Mouse (Mus musculus): ENCODE results near the gene Ttc37. TPM values are rescaled to one million over a fixed set of nuclear protein-coding genes. Genes with fewer than 3 reads are reported as not detected.

The Ttc37 gene
- total RNA-seq, 2 experiments from 2014 or later: 17.1 to 19.8 TPM

GRCm38 (mm10) chr13:76141117-76141808 lies 42.7 kb downstream of the Ttc37 start:
- intact Hi-C loops (cut with DNase I): no loop called here
- DNase-seq (ENCODE audit: low spot score in 2 of 2): no peak

- intact Hi-C loops (cut with DNase I): no loop called here
- no peak for DNase-seq (ENCODE audit: low spot score in 2 of 2)
Measured at GRCm38 (mm10) chr13:76150483-76150882, 51.9 kb downstream of the Ttc37 start.

- intact Hi-C loops (cut with DNase I): no loop called here
Measured at GRCm38 (mm10) chr13:76157099-76157498, 58.6 kb downstream of the Ttc37 start.

GRCm38 (mm10) chr13:76157508-76157907 lies 59.0 kb downstream of the Ttc37 start:
- intact Hi-C loops (cut with DNase I): no loop called here
- DNase-seq (ENCODE audit: low spot score in 2 of 2): no peak

More at GRCm38 (mm10) chr13:76157099-76157498, 58.6 kb downstream of the Ttc37 start:
- DNase-seq (ENCODE audit: low spot score in 2 of 2): no peak

DNA sequence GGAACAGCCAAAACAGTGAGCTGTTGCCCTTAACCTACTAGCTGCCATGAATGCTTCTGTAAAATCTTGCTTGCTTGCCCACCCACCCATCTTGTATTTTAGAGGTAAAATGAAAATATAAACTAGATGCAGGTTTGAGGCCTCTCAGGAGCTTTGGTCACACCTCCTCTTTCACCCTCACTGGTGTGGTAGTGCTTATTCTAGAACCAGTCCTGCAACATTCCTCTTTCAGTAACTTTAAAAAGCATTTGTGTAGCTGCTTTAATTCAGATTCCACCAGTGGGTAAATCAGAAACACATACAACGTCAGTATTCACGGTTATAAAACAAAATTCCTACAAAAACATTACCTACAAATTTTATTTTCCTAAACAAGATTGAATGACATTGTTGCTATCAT lies 62.1 kb downstream of the Ttc37 start:
- no peak for DNase-seq (ENCODE audit: low spot score in 2 of 2)
- intact Hi-C loops (cut with DNase I): no loop called here

- intact Hi-C loops (cut with DNase I): no loop called here
- DNase-seq (ENCODE audit: low spot score in 2 of 2): no peak
Measured at GRCm38 (mm10) chr13:76174297-76174696, 75.8 kb downstream of the Ttc37 start.

- intact Hi-C loops (cut with DNase I): no loop called here
- no peak for DNase-seq (ENCODE audit: low spot score in 2 of 2)
Measured at GRCm38 (mm10) chr13:76178700-76179099, 80.2 kb downstream of the Ttc37 start.

- no peak for DNase-seq (ENCODE audit: low spot score in 2 of 2)
Measured at GRCm38 (mm10) chr13:76187651-76188050, 89.1 kb downstream of the Ttc37 start.

DNA sequence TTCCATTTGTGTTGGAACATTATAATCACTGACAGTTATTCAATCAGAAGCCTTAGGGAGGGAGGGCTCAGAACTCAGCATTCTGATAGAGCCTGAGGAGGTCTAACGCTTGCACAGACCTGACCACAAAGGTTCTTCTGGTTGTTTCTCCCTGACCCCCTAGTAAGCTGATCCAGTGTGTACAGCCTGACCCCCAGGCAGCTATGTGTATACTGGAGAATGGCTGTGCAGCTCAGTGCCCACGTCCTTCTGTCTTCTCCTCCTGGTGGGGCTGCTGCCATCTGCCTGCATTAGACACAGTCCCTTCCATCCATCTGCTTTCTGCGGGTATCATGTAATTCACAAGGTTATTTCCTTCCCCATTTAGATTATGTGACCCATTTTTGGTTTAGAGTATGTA lies 90.7 kb downstream of the Ttc37 start:
- DNase-seq (ENCODE audit: low spot score in 2 of 2): peak in 1 of 2 experiments; percentile 45
- intact Hi-C loops (cut with DNase I): no loop called here

More at GRCm38 (mm10) chr13:76187651-76188050, 89.1 kb downstream of the Ttc37 start:
- intact Hi-C loops (cut with DNase I): no loop called here

DNA sequence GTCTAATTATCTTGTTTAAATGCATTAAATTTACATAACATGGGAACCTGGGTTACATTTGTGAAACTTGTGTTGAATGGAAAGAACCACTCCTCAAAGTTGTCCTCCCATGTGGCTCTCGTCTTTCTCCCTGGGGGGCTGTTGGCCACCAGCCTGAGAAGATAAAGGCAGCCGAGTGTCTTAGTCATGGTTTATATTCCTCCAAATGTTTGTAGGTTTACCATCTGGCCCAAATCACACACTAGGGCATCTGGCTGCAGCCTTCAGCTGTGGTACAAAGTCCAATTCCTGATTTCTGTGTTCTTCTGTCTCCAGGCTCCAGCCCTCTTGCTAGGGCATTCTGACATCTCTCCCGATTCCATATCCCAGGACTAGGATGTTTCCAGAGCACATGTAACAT lies 91.7 kb downstream of the Ttc37 start:
- DNase-seq (ENCODE audit: low spot score in 2 of 2): no peak
- intact Hi-C loops (cut with DNase I): no loop called here

DNA sequence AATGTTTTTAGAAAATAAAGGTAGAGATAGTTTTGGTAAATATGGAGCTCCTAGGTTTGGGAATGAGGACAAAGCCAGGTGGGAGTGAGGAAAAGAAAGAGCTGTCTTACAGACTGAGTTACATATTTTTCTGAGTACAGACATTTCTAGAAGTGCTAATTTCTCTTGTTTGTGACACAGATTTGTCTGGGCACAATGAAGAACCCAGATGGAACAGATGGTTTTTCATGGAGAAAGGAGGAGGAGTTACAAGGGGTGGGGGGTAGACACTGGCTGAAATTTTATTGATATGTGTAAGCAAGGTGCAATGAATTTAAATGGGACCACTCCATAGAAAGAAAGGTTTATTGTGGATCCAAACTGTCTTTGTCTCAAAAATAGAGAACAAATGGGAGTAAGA lies 96.4 kb downstream of the Ttc37 start:
- intact Hi-C loops (cut with DNase I): no loop called here
- no peak for DNase-seq (ENCODE audit: low spot score in 2 of 2)

GRCm38 (mm10) chr13:76195431-76196138 lies 97.1 kb downstream of the Ttc37 start:
- DNase-seq (ENCODE audit: low spot score in 2 of 2): no peak
- intact Hi-C loops (cut with DNase I): no loop called here

DNA sequence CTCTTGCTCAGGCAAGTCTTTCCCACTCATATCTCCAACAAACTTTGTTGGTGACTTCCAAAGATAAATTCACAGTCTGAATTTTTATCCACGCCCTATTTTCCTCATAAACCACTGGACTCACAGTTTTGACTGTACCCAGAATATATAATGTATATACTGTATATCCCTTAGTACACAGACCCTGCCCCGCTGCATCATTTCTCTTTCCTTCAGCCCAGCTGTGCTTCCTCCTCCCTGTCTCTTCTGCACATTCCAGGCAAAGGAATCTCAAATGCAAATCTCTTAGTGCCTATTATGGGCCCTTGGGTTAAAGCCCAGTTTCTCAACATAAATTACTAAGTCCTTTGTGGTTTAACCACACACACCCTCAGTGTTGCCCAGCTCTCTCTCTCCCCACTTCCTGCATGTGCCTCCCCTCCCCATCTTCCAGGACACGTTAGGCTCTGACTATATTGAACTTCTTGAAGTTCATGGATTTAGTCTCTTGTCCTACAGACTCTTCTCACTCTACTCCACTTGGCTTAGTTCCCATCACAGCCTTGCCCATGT lies 98.8 kb downstream of the Ttc37 start:
- intact Hi-C loops (cut with DNase I): no loop called here
- DNase-seq (ENCODE audit: low spot score in 2 of 2): no peak

GRCm38 (mm10) chr13:76199943-76200342 lies 101.4 kb downstream of the Ttc37 start:
- no peak for DNase-seq (ENCODE audit: low spot score in 2 of 2)
- intact Hi-C loops (cut with DNase I): no loop called here

DNA sequence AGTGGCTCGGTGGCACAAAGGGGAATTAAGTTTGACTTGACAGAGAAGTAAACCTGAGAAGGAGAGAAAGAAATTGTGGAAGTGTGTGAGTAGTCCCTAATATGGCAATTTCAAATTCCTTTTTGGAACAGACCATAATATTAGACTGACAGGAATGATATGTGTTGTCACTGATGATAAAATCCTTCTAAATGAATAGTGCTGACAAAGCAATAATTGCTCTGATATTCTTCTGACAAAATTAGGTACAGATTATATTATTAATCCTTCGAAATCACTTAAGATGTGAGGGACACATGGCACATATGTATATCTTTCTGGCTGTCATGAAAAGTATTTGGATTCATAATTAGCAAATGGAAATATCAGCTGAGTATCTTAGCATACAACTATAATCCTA lies 116.4 kb downstream of the Ttc37 start:
- DNase-seq (ENCODE audit: low spot score in 2 of 2): no peak
- intact Hi-C loops (cut with DNase I): loop anchor here (5.0 to 10.0 kb wide), 3 partner anchors 90 to 470 kb away; partner anchors contain the start of gene Fam81b

- intact Hi-C loops (cut with DNase I): loop anchor here (5.0 to 10.0 kb wide), 3 partner anchors 89 to 469 kb away; partner anchors contain the start of gene Fam81b
- peak; percentile 61 to 72 for DNase-seq (ENCODE audit: low spot score in 2 of 2)
Measured at GRCm38 (mm10) chr13:76215397-76215796, 116.9 kb downstream of the Ttc37 start.

Other genes with a start within 250 kb of the Ttc37 start
- gene Rhobtb3, start 154.8 kb upstream of the Ttc37 start, total RNA-seq (2021): 10 to 100 TPM; 15.3 to 17.3 TPM
- gene Spata9, start 131.6 kb upstream of the Ttc37 start, total RNA-seq (2021): not detected
- gene Rfesd, start 80.0 kb upstream of the Ttc37 start, total RNA-seq (2021): 10 to 100 TPM; 15.8 to 16.3 TPM
- 1 to 10 TPM; 1.7 to 3.0 TPM for gene Gpr150, start 41.7 kb upstream of the Ttc37 start, total RNA-seq (2021)
- gene Arsk, start 74 bp upstream of the Ttc37 start, total RNA-seq (2021): 1 to 10 TPM; 3.6 to 4.6 TPM
- not detected for gene Fam81b, start 206.3 kb downstream of the Ttc37 start, total RNA-seq (2021)

All from left cerebral cortex, postnatal 14 days (tissue).